Mouse (Mus musculus) 3134 (cell line): ENCODE results near the gene Tns3.

Source experiments
- DNase-seq: peaks from one replicate; pipeline ENCODE4 v3.0.0-alpha.2; 2011; ENCODE audit warnings: low spot score; ENCODE audit not compliant: insufficient read length; ENCODE audit errors: extremely low read depth

Gene Tns3

GRCm38 (mm10) chr11:8451597-8452201, 212.6 kb downstream of the Tns3 start:
- DNase-seq: peak; percentile 84

GRCm38 (mm10) chr11:8450540-8450939, 213.8 kb downstream of the Tns3 start:
- DNase-seq: no peak

- DNase-seq: peak; percentile 82
Measured at GRCm38 (mm10) chr11:8445915-8446356, 218.4 kb downstream of the Tns3 start.

- DNase-seq: peak; percentile 76
Measured at GRCm38 (mm10) chr11:8444759-8445422, 219.4 kb downstream of the Tns3 start.

- peak; percentile 93 for DNase-seq
Measured at GRCm38 (mm10) chr11:8443539-8444292, 220.6 kb downstream of the Tns3 start.

- no peak for DNase-seq
Measured at GRCm38 (mm10) chr11:8440706-8441105, 223.6 kb downstream of the Tns3 start.

- no peak for DNase-seq
Measured at GRCm38 (mm10) chr11:8440221-8440620, 224.1 kb downstream of the Tns3 start.

GRCm38 (mm10) chr11:8439035-8439434, 225.3 kb downstream of the Tns3 start:
- DNase-seq: peak; percentile 72

GRCm38 (mm10) chr11:8438269-8438668, 226.1 kb downstream of the Tns3 start:
- DNase-seq: no peak

- DNase-seq: no peak
Measured at GRCm38 (mm10) chr11:8435101-8435500, 229.2 kb downstream of the Tns3 start.

- no peak for DNase-seq
Measured at GRCm38 (mm10) chr11:8434366-8434765, 230.0 kb downstream of the Tns3 start.

GRCm38 (mm10) chr11:8433443-8433842, 230.9 kb downstream of the Tns3 start:
- DNase-seq: no peak

- no peak for DNase-seq
Measured at GRCm38 (mm10) chr11:8432941-8433340, 231.4 kb downstream of the Tns3 start.

- DNase-seq: no peak
Measured at GRCm38 (mm10) chr11:8427660-8428059, 236.7 kb downstream of the Tns3 start.

- peak; percentile 55 for DNase-seq
Measured at GRCm38 (mm10) chr11:8425226-8425570, 239.1 kb downstream of the Tns3 start.

- DNase-seq: peak; percentile 69
Measured at GRCm38 (mm10) chr11:8424342-8425225, 239.8 kb downstream of the Tns3 start.

- DNase-seq: peak; percentile 58
Measured at GRCm38 (mm10) chr11:8405225-8405899, 259.0 kb downstream of the Tns3 start.

- no peak for DNase-seq
Measured at GRCm38 (mm10) chr11:8401328-8401727, 263.0 kb downstream of the Tns3 start.

GRCm38 (mm10) chr11:8396329-8396728, 268.0 kb downstream of the Tns3 start:
- no peak for DNase-seq

GRCm38 (mm10) chr11:8391564-8391963, 272.8 kb downstream of the Tns3 start:
- DNase-seq: no peak
